Mouse (Mus musculus): ENCODE measurements around the gene Dlst.

DNA sequence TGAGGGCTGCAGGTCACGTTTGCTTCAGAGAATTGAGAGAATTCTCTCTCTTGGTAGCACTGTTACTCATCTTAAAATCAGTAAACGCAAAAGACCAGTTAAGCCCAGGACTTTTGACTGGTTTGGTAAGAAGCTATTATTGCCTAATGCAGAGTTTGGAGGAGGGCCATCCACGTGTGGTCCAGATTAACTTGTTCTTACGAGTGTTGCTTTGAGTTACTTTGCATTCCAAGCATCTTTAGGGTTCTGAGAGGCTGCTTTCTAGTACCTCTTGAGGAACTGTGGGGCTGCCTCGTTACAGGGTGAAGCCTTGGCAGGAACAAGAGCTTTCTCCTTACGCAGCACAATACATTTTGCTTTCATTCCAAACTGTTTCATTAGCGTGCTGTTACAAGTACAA is 5.0 kb downstream of the Dlst start:
- TF ChIP-seq CTCF (IDR thresholded peaks at IDR 0.05; ENCODE audit: low read depth), result no peak
- no peak for TF ChIP-seq EP300 (optimal IDR thresholded peaks at IDR 0.05)
